Mouse (Mus musculus) cerebellum, adult 2 months (tissue): ENCODE measurements around the gene Orm2. TPM values are rescaled to one million over a fixed set of nuclear protein-coding genes. Genes with fewer than 3 reads are reported as not detected.

Source experiments
- DNase-seq, 2 experiments: peaks; one replicate each; pipeline ENCODE4 v3.0.0; 2021
- H3K27ac ChIP-seq: fragments of 200-500 bp; 2 replicates; pipeline ENCODE4 v1.5.1; 2012; ENCODE audit warnings: low read length, control low read depth, inconsistent platforms; ENCODE audit not compliant: insufficient read depth
- H3K27me3 ChIP-seq: fragments of 200-500 bp; 2 replicates; pipeline ENCODE4 v1.6.1; 2012; ENCODE audit warnings: inconsistent platforms, mild to moderate bottlenecking, low read length, moderate library complexity; ENCODE audit not compliant: control insufficient read depth, insufficient read depth
- H3K4me1 ChIP-seq: fragments of 200-500 bp; 2 replicates; pipeline ENCODE4 v1.6.1; 2011; ENCODE audit warnings: low read length; ENCODE audit not compliant: control insufficient read depth, insufficient read depth
- H3K4me3 ChIP-seq: fragments of 200-500 bp; replicated peaks from 2 replicates; pipeline ENCODE3; 2011; ENCODE audit warnings: mild to moderate bottlenecking, low read depth, low read length, control low read depth; ENCODE audit not compliant: insufficient read depth
- CTCF ChIP-seq: fragments of 200-500 bp; IDR thresholded peaks from 2 replicates; pipeline ENCODE4 v1.5.1; 2011; ENCODE audit warnings: low read depth, mild to moderate bottlenecking, control low read depth, low read length, moderate library complexity, borderline replicate concordance; ENCODE audit not compliant: insufficient read depth
- POLR2A ChIP-seq: fragments of 200-500 bp; IDR thresholded peaks from 2 replicates; pipeline ENCODE4 v1.6.1; 2011; ENCODE audit warnings: low read length, control low read depth, borderline replicate concordance; ENCODE audit not compliant: insufficient read depth
- WGBS: fragments of 180-500 bp; shearing (Covaris S2); methylation state at CpG from one replicate; pipeline ENCODE4 v1.1.7; 2018; 5-methylcytosine and 5-hydroxymethylcytosine counted together
- polyA plus RNA-seq: library from polyadenylated mRNA; depleted of rRNA; stranded (reverse); fragments of >200 nt; gene quantifications from 2 replicates; pipeline ENCODE4 v1.2.3, GENCODE M21; 2012; rRNA removed

The Orm2 gene
- polyA plus RNA-seq, 1 experiment: not detected

- under 1% methylated on average over 39 of the region's 39 CpGs for WGBS
- H3K4me1 ChIP-seq: no peaks in the 10 kb centered on the region
- no peaks in the 10 kb centered on the region for H3K27me3 ChIP-seq
- H3K27ac ChIP-seq: no peak overlapping the region
- peak overlapping the region; percentile 55 for H3K4me3 ChIP-seq
- TF ChIP-seq POLR2A (no peak), CTCF (no peak)
- peak; percentile 40 to 46 for DNase-seq
Observed at GRCm38 (mm10) chr4:63409908-63410582, 47.8 kb downstream of the Orm2 start.

- no peaks in the 10 kb centered on the region for H3K27me3 ChIP-seq
- no peak overlapping the region for H3K27ac ChIP-seq
- no peaks in the 10 kb centered on the region for H3K4me1 ChIP-seq
- under 1% methylated on average over 19 of the region's 19 CpGs for WGBS
- TF ChIP-seq POLR2A: no peak
- no peak for TF ChIP-seq CTCF
- H3K4me3 ChIP-seq: peak overlapping the region; percentile 55
- DNase-seq: peak; percentile 69 to 76
Observed at GRCm38 (mm10) chr4:63410583-63410934, 48.3 kb downstream of the Orm2 start.

GRCm38 (mm10) chr4:63411222-63411621, 49.0 kb downstream of the Orm2 start:
- H3K4me1 ChIP-seq: no peaks in the 10 kb centered on the region
- H3K4me3 ChIP-seq: no peak overlapping the region
- no peak overlapping the region for H3K27ac ChIP-seq
- no peak for DNase-seq
- no peaks in the 10 kb centered on the region for H3K27me3 ChIP-seq
- TF ChIP-seq CTCF (no peak), POLR2A (no peak)
- 65% methylated on average over 5 of the region's 5 CpGs for WGBS

GRCm38 (mm10) chr4:63414951-63415350, 52.7 kb downstream of the Orm2 start:
- Histone ChIP-seq H3K27me3 (no peaks in the 10 kb centered on the region), H3K4me3 (no peak overlapping the region), H3K4me1 (no peaks in the 10 kb centered on the region), H3K27ac (no peak overlapping the region)
- no peak for DNase-seq
- TF ChIP-seq POLR2A: no peak
- TF ChIP-seq CTCF: no peak
- WGBS: 64% methylated on average over 5 of the region's 5 CpGs

Other genes with a start within 250 kb of the Orm2 start
- not detected in 2 replicates for gene Ambp, start 207.7 kb upstream of the Orm2 start, polyA plus RNA-seq
- gene Kif12, start 190.3 kb upstream of the Orm2 start, polyA plus RNA-seq: 0.06 TPM in 1 of 2 replicates, not detected in the other
- gene Col27a1, start 148.4 kb upstream of the Orm2 start, polyA plus RNA-seq: 24.2 and 27.4 TPM in 2 replicates
- not detected in 2 replicates for gene Orm1, start 17.9 kb upstream of the Orm2 start, polyA plus RNA-seq
- 0.14 TPM in 1 of 2 replicates, not detected in the other for gene Orm3, start 6.3 kb upstream of the Orm2 start, polyA plus RNA-seq
- gene Akna, start 40.9 kb downstream of the Orm2 start, polyA plus RNA-seq: 1.9 TPM in 2 replicates
- 91.9 and 101 TPM in 2 replicates for gene Whrn, start 133.5 kb downstream of the Orm2 start, polyA plus RNA-seq
- gene Atp6v1g1, start 182.3 kb downstream of the Orm2 start, polyA plus RNA-seq: 148 and 154 TPM in 2 replicates
- gene Tmem268, start 196.3 kb downstream of the Orm2 start, polyA plus RNA-seq: 11.8 and 12.3 TPM in 2 replicates
- gene Gm11213, start 242.8 kb downstream of the Orm2 start, polyA plus RNA-seq: not detected in 2 replicates